Comparison of ENCODE assay signal across 1 mouse cellular context in genomic region chr11:97669829-97670228, GRCm38 (mm10).
TF ChIP-seq lines count a peak whose summit lies in the region.

No protein-coding gene starts in this region.

TF ChIP-seq in ES-E14, 5 proteins besides CTCF, POLR2A, EP300 and RAD21:
- no peak for TF ChIP-seq CHD2 (IDR thresholded peaks at IDR 0.05; ENCODE audit: low read depth, low read length)
- no peak for TF ChIP-seq ZC3H11A (IDR thresholded peaks at IDR 0.05; ENCODE audit: borderline replicate concordance, low read depth, low read length)
- TF ChIP-seq MAFK (IDR thresholded peaks at IDR 0.05; ENCODE audit: insufficient read depth, low read depth, low read length), result no peak
- TF ChIP-seq HCFC1 (IDR thresholded peaks at IDR 0.05; ENCODE audit: borderline replicate concordance, insufficient read depth, low read length), result no peak
- no peak for TF ChIP-seq ZNF384 (IDR thresholded peaks at IDR 0.05; ENCODE audit: low read depth, low read length)
TF ChIP-seq in ES-E14: peak in this region for 0.
